Mouse (Mus musculus) testis, adult 2 months (tissue): ENCODE data around the gene Slc7a1.

Experiments used
- CTCF ChIP-seq: fragments of 200-500 bp; IDR thresholded peaks from 2 replicates; pipeline ENCODE4 v1.5.1; 2012; ENCODE audit warnings: low read depth, mild to moderate bottlenecking, inconsistent platforms, low read length, moderate library complexity; ENCODE audit not compliant: control insufficient read depth, insufficient read depth, insufficient replicate concordance
- POLR2A ChIP-seq: fragments of 200-500 bp; IDR thresholded peaks from 2 replicates; pipeline ENCODE4 v1.6.1; 2012; ENCODE audit warnings: low read depth, mild to moderate bottlenecking, inconsistent platforms, low read length, moderate library complexity; ENCODE audit not compliant: control insufficient read depth

- TF ChIP-seq CTCF = no peak
- no peak for TF ChIP-seq POLR2A
Observed at GRCm38 (mm10) chr5:148373092-148373685, 26.5 kb downstream of the Slc7a1 start.
